Mouse (Mus musculus) NIH3T3 (cell line): ENCODE measurements at regions not wholly inside any gene's neighbourhood (a gene's known extent, or its start where the extent isn't known, plus 50 kb on each side); places are given as distances from the start of the nearest gene placed in this dataset.

Experiments
- DNase-seq: peaks from one replicate; pipeline ENCODE4 v3.0.0-alpha.2; 2012; ENCODE audit warnings: low read depth

- no peak for DNase-seq
These were observed 56.1 kb upstream of the Nrp1 start for GRCm38 (mm10) chr8:128302322-128302721.
